Comparison of ENCODE assay signal across 22 mouse cellular contexts in the genomic region with DNA sequence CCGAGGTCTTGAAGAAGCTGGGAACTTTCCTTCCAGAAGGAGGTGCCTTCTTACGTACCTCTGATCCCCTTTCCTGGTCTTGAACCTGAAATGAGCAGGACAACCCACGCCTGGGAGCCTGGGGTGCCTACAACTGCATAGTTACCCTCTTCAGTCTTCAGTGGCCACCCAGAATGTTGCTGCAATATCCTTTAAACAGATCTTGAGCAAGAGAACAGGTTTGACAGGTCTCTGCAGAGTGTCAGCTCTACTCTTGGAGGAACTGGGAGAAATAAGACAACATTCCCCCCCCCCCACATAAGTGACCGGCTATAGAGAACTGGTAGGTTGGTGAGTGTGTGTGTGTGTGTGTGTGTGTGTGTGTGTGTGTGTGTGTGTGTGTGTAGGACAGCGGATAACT.
DNase-seq lines count a peak whose midpoint lies in the region; ATAC-seq and TF ChIP-seq lines count a peak whose summit lies in the region.
"Had no signal": no experiment of that assay in that cellular context is flagged by ENCODE, and none has a peak within 500 bp of the region (broad histone marks: within the 10 kb centered on the region; RNA-seq: fewer than 3 reads in every experiment).

No protein-coding gene starts in this region.

- no peaks in the 10 kb centered on the region for H3K36me3 ChIP-seq in embryonic facial prominence, embryonic 14.5 days (ENCODE audit: control insufficient read depth, insufficient read depth, low read length)
- H3K36me3 ChIP-seq in embryonic facial prominence, embryonic 10.5 days (replicated peaks): no peaks in the 10 kb centered on the region
- H3K36me3 ChIP-seq in embryonic facial prominence, embryonic 15.5 days: no peaks in the 10 kb centered on the region
- H3K36me3 ChIP-seq in kidney, embryonic 14.5 days (ENCODE audit: control insufficient read depth, insufficient read depth, low read length): no peaks in the 10 kb centered on the region
- H3K36me3 ChIP-seq: forebrain, embryonic 12.5 days; heart, embryonic 13.5 days; hindbrain, embryonic 12.5 days; midbrain, embryonic 10.5 days; neural tube, embryonic 15.5 days had no signal

- no peak overlapping the region for H3K4me2 ChIP-seq in embryonic facial prominence, embryonic 14.5 days (ENCODE audit: low read depth, low read length)
- no peak overlapping the region for H3K4me2 ChIP-seq in embryonic facial prominence, embryonic 15.5 days (replicated peaks)
- H3K4me2 ChIP-seq in kidney, embryonic 14.5 days (replicated peaks; ENCODE audit: low read depth, low read length): no peak overlapping the region
- H3K4me2 ChIP-seq: forebrain, embryonic 12.5 days; heart, embryonic 13.5 days; hindbrain, embryonic 12.5 days; liver, embryonic 11.5 days; neural tube, embryonic 15.5 days had no signal

- no peaks in the 10 kb centered on the region for H3K27me3 ChIP-seq in embryonic facial prominence, embryonic 14.5 days (replicated peaks; ENCODE audit: control insufficient read depth, insufficient read depth, low read length)
- H3K27me3 ChIP-seq in embryonic facial prominence, embryonic 10.5 days (replicated peaks; ENCODE audit: low read depth, poor library complexity, severe bottlenecking): no peaks in the 10 kb centered on the region
- no peaks in the 10 kb centered on the region for H3K27me3 ChIP-seq in embryonic facial prominence, embryonic 15.5 days
- no peaks in the 10 kb centered on the region for H3K27me3 ChIP-seq in kidney, embryonic 14.5 days (ENCODE audit: control insufficient read depth, insufficient read depth, low read length)
- H3K27me3 ChIP-seq: heart, embryonic 13.5 days; hindbrain, embryonic 12.5 days had no signal

- no peak overlapping the region for H3K27ac ChIP-seq in embryonic facial prominence, embryonic 14.5 days (replicated peaks; ENCODE audit: low read depth, low read length)
- H3K27ac ChIP-seq in embryonic facial prominence, embryonic 10.5 days (replicated peaks): no peak overlapping the region
- H3K27ac ChIP-seq in embryonic facial prominence, embryonic 15.5 days (replicated peaks): no peak overlapping the region
- H3K27ac ChIP-seq in kidney, embryonic 14.5 days (ENCODE audit: low read depth, low read length): no peak overlapping the region
- H3K27ac ChIP-seq: forebrain, embryonic 12.5 days; heart, embryonic 13.5 days; hindbrain, embryonic 12.5 days; midbrain, embryonic 10.5 days; neural tube, embryonic 15.5 days had no signal

- TF ChIP-seq POLR2A in lung, adult 2 months (IDR thresholded peaks at IDR 0.05; ENCODE audit: borderline replicate concordance, extremely low read depth, low read depth, low read length): no peak

- H3K4me1 ChIP-seq in embryonic facial prominence, embryonic 14.5 days (ENCODE audit: control insufficient read depth, insufficient read depth, low read length): no peaks in the 10 kb centered on the region
- H3K4me1 ChIP-seq in embryonic facial prominence, embryonic 10.5 days: peaks cover 10% of the 10 kb centered on the region; the same call in 1 of the 2 replicates
- H3K4me1 ChIP-seq in embryonic facial prominence, embryonic 15.5 days: no peaks in the 10 kb centered on the region
- no peaks in the 10 kb centered on the region for H3K4me1 ChIP-seq in lung, adult 2 months (ENCODE audit: control insufficient read depth, insufficient read depth, low read length)
- H3K4me1 ChIP-seq in kidney, embryonic 14.5 days (ENCODE audit: control insufficient read depth, insufficient read depth, low read length): no peaks in the 10 kb centered on the region
- H3K4me1 ChIP-seq: heart, embryonic 13.5 days had no signal

- ATAC-seq in embryonic facial prominence, embryonic 14.5 days (ENCODE audit: low read depth): no peak
- ATAC-seq in embryonic facial prominence, embryonic 15.5 days (ENCODE audit: insufficient number of reproducible peaks, low FRiP score, low TSS enrichment, low read depth): peak; percentile 3; the same call in 1 of the 2 replicates
- no peak for ATAC-seq in kidney, embryonic 14.5 days (ENCODE audit: low FRiP score, low TSS enrichment)
- ATAC-seq: CD4-positive, CD25-positive, alpha-beta regulatory T cell, adult 4 months had no signal

- H3K9ac ChIP-seq in embryonic facial prominence, embryonic 14.5 days (ENCODE audit: low read depth, low read length): no peak overlapping the region
- H3K9ac ChIP-seq in embryonic facial prominence, embryonic 15.5 days: no peak overlapping the region
- no peak overlapping the region for H3K9ac ChIP-seq in kidney, embryonic 14.5 days (ENCODE audit: low read depth, low read length)
- H3K9ac ChIP-seq: forebrain, embryonic 12.5 days; heart, embryonic 13.5 days; hindbrain, embryonic 12.5 days; neural tube, embryonic 15.5 days had no signal

- no peaks in the 10 kb centered on the region for H3K9me3 ChIP-seq in embryonic facial prominence, embryonic 14.5 days (ENCODE audit: control insufficient read depth, low read length)
- H3K9me3 ChIP-seq in embryonic facial prominence, embryonic 10.5 days: no peaks in the 10 kb centered on the region
- no peaks in the 10 kb centered on the region for H3K9me3 ChIP-seq in embryonic facial prominence, embryonic 15.5 days (replicated peaks)
- H3K9me3 ChIP-seq in kidney, embryonic 14.5 days (ENCODE audit: control insufficient read depth, low read length): no peaks in the 10 kb centered on the region
- H3K9me3 ChIP-seq: forebrain, embryonic 12.5 days; heart, embryonic 13.5 days; hindbrain, embryonic 12.5 days; midbrain, embryonic 10.5 days; neural tube, embryonic 15.5 days had no signal

- peak; percentile 59 for DNase-seq in embryonic facial prominence, embryonic 14.5 days (ENCODE audit: low spot score)
- DNase-seq in embryonic facial prominence, embryonic 10.5 days (ENCODE audit: low spot score): no peak
- peak; percentile 15 for DNase-seq in lung, adult 2 months
- peak; percentile 14 for DNase-seq in lung, postnatal 14 days
- DNase-seq in layer of hippocampus, postnatal 36 days: no peak
- DNase-seq in gastrocnemius, postnatal 25 days: no peak
- DNase-seq: adrenal gland, postnatal 14 days; cerebellum, adult 8-10 months; cerebellum, postnatal 36 days; embryo, embryonic 11 days; heart, postnatal 14 days; kidney, adult 2 months; kidney, postnatal 10 days had no signal

- no peak for TF ChIP-seq CTCF in lung, adult 2 months (IDR thresholded peaks at IDR 0.05; ENCODE audit: insufficient read depth, low read length)

- no peak overlapping the region for H3K4me3 ChIP-seq in embryonic facial prominence, embryonic 14.5 days (ENCODE audit: low read depth, low read length)
- H3K4me3 ChIP-seq in embryonic facial prominence, embryonic 10.5 days: no peak overlapping the region
- H3K4me3 ChIP-seq in embryonic facial prominence, embryonic 15.5 days (replicated peaks): no peak overlapping the region
- H3K4me3 ChIP-seq in lung, adult 2 months (replicated peaks; ENCODE audit: extremely low read depth, low read depth, low read length): no peak overlapping the region
- H3K4me3 ChIP-seq in kidney, embryonic 14.5 days (ENCODE audit: low read length): no peak overlapping the region
- H3K4me3 ChIP-seq: forebrain, embryonic 12.5 days; heart, embryonic 13.5 days; hindbrain, embryonic 12.5 days; midbrain, embryonic 10.5 days; neural tube, embryonic 15.5 days had no signal

- WGBS in embryonic facial prominence, embryonic 14.5 days: 68% methylated on average over 4 of the region's 5 CpGs
- WGBS in embryonic facial prominence, embryonic 10.5 days: 79% methylated on average over 5 of the region's 5 CpGs
- WGBS in embryonic facial prominence, embryonic 15.5 days: 69% methylated on average over 5 of the region's 5 CpGs
- WGBS in lung, adult 2 months: 64% methylated on average over 5 of the region's 5 CpGs
- 79% methylated on average over 5 of the region's 5 CpGs for WGBS in kidney, embryonic 14.5 days

Comparison
In these comparisons a context has a peak if more than half of its experiments do, and no peak if none do; other contexts are left out.
1. DNase-seq: peak in embryonic facial prominence, embryonic 14.5 days (single experiment), lung, adult 2 months (single experiment) and lung, postnatal 14 days (single experiment); none in embryonic facial prominence, embryonic 10.5 days (single experiment), layer of hippocampus, postnatal 36 days (0 of 2) and gastrocnemius, postnatal 25 days (single experiment).